Mouse (Mus musculus) G1E-ER4 (cell line): ENCODE results near the gene Myof. TPM values are rescaled to one million over a fixed set of nuclear protein-coding genes. Genes with fewer than 3 reads are reported as not detected.

Experiments
- GATA1 ChIP-seq: IDR thresholded peaks from one replicate; pipeline ENCODE4 v1.8.0; 2012; ENCODE audit warnings: low read length, inconsistent platforms
- polyA plus RNA-seq: library from polyadenylated mRNA; stranded (reverse); fragments of >175 nt; gene quantifications from 2 replicates; pipeline ENCODE4 v1.2.3, GENCODE M21; 2012

Gene Myof
- polyA plus RNA-seq, 1 experiment, result not detected

- TF ChIP-seq GATA1, result no peak
Measured at GRCm38 (mm10) chr19:38027881-38028521, 15.4 kb downstream of the Myof start.

- TF ChIP-seq GATA1, result no peak
Measured at GRCm38 (mm10) chr19:38027389-38027788, 16.0 kb downstream of the Myof start.

GRCm38 (mm10) chr19:38026211-38026624 is 17.2 kb downstream of the Myof start:
- no peak for TF ChIP-seq GATA1

GRCm38 (mm10) chr19:38025254-38026041 is 17.9 kb downstream of the Myof start:
- no peak for TF ChIP-seq GATA1

- no peak for TF ChIP-seq GATA1
Measured at GRCm38 (mm10) chr19:38023603-38024002, 19.8 kb downstream of the Myof start.

GRCm38 (mm10) chr19:38022710-38023109 is 20.7 kb downstream of the Myof start:
- TF ChIP-seq GATA1, result no peak

- TF ChIP-seq GATA1, result no peak
Measured at GRCm38 (mm10) chr19:38015873-38016254, 27.5 kb downstream of the Myof start.

GRCm38 (mm10) chr19:38015180-38015872 is 28.1 kb downstream of the Myof start:
- TF ChIP-seq GATA1, result no peak

- no peak for TF ChIP-seq GATA1
Measured at GRCm38 (mm10) chr19:38014443-38014842, 28.9 kb downstream of the Myof start.

GRCm38 (mm10) chr19:38011379-38011778 is 32.0 kb downstream of the Myof start:
- TF ChIP-seq GATA1, result no peak

- TF ChIP-seq GATA1, result no peak
Measured at GRCm38 (mm10) chr19:38004809-38005380, 38.5 kb downstream of the Myof start.

- TF ChIP-seq GATA1, result no peak
Measured at GRCm38 (mm10) chr19:38003671-38004521, 39.5 kb downstream of the Myof start.

- no peak for TF ChIP-seq GATA1
Measured at GRCm38 (mm10) chr19:38002816-38003215, 40.6 kb downstream of the Myof start.

GRCm38 (mm10) chr19:38000990-38001389 is 42.4 kb downstream of the Myof start:
- TF ChIP-seq GATA1, result no peak

GRCm38 (mm10) chr19:37999941-38000340 is 43.4 kb downstream of the Myof start:
- TF ChIP-seq GATA1, result no peak

- TF ChIP-seq GATA1, result no peak
Measured at GRCm38 (mm10) chr19:37994301-37994700, 49.1 kb downstream of the Myof start.
